Mouse (Mus musculus) olfactory bulb, adult 2 months (tissue): ENCODE data around the gene Fn3krp.

Experiments
- CTCF ChIP-seq: fragments of 200-500 bp; IDR thresholded peaks from 2 replicates; pipeline ENCODE4 v1.5.1; 2012; ENCODE audit warnings: low read depth, mild to moderate bottlenecking, low read length, moderate library complexity; ENCODE audit not compliant: insufficient read depth
- POLR2A ChIP-seq: fragments of 200-500 bp; IDR thresholded peaks from 2 replicates; pipeline ENCODE4 v1.6.1; 2012; ENCODE audit warnings: mild to moderate bottlenecking, low read depth, low read length, moderate library complexity; ENCODE audit not compliant: insufficient read depth

DNA sequence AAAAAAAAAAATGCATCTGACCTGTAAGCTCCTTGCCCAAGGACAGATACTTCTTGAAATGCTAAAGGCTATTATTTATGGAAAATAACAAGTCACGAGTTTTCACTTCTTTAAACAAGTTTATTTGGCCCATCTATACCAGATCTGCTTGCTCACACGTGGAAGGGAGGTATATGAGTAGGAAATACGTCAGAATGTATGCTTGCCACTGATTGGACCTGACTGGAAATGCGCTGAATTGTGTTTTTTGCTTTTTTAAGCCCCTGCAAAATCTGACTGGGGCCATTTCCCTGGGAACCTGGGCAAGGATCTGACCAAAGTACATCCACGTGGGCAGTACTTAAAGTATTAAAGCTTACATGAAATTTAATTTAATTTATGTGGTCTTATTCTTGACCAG is 822 bp upstream of the Fn3krp start:
- TF ChIP-seq CTCF, result no peak
- no peak for TF ChIP-seq POLR2A
